Mouse (Mus musculus) ovary, postnatal 10 days (tissue): Measurements from ENCODE around the gene A630089N07Rik.
"Not testable (repeated sequence)": the region's sequence is repeated elsewhere in the genome, so short reads cannot be mapped to it uniquely, and the experiment has no call there.

Experiments used
- DNase-seq: peaks from one replicate; pipeline ENCODE4 v3.0.0; 2022; ENCODE audit warnings: low spot score

The A630089N07Rik gene

DNA sequence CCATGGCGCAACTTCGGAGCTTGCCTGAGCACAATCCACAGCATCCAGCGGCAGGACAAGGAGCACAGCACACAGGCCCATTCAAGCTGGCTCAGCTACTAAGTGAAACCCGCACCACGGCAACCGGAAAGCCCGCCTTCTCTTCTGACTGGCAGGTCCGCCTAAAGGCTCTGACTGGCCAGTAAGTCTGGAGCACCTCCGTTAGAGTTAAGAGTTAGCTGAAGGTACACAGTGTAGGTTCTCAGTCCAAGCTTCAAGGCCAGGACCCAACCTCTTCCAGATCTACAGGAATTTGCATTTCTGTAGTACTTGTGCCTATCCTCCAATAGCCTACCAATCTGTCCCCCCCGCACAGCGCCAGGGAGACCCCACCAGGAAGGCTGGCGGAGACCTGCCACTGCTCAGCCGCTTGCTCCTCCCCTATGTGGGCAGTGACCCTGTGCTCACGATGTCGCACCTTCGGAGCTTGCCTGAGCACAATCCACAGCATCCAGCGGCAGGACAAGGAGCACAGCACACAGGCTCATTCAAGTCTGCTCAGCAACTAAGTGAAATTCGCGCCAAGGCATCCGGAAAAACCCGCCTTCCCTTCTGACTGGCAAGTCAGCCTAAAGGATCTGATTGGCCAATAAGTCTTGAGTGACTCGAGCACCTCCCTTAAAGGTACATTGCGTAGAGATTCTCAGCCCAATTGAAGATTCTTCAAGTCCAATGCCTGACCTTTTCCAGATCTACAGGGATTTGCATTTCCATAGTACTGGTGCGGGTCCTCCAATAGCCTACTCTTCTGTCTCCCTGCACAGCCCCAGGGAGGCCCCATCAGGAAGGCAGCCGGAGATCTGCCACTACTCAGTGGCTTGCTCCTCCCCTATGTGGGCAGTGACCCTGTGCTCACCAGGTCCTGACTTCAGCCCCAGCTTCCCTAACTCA is at the start of gene A630089N07Rik:
A630089N07Rik (minus strand) TSS at position 562 of the 930 bp plus-strand sequence.
- peak; percentile 45 for DNase-seq

DNA sequence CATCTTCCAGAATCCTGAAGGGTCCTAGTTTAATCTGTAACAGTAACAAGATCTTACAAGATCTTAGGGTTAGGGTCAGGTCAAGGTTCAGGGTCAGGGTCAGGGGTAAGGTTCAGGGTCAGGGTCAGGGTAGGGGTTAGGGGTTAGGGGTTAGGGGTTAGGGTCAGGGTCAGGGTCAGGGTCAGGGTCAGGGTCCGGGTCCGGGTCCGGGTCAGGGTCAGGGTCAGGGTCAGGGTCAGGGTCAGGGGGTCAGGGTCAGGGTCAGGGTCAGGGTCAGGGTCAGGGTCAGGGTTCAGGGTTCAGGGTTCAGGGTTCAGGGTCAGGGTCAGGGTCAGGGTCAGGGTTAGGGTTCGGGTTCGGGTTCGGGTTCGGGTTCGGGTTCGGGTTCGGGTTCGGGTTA is 24.9 kb upstream of the A630089N07Rik start:
- DNase-seq = no peak

DNA sequence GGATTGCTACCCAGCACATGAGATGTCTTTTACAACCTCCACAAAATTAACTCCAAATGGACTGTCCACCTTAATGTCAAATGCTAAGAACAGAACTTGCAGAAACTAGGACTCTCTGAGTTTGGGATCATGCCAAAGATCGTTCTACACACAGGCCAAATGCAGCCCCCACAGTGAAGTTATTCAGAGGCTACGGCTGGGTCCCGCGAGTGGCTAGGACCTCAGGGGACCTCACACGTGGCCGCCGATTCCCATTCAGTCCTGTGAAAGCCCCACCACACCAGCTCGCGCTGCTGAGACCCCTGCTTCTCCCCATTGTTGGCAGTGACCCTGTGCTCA is 731 bp downstream of the A630089N07Rik start:
- DNase-seq = not testable (repeated sequence)

DNA sequence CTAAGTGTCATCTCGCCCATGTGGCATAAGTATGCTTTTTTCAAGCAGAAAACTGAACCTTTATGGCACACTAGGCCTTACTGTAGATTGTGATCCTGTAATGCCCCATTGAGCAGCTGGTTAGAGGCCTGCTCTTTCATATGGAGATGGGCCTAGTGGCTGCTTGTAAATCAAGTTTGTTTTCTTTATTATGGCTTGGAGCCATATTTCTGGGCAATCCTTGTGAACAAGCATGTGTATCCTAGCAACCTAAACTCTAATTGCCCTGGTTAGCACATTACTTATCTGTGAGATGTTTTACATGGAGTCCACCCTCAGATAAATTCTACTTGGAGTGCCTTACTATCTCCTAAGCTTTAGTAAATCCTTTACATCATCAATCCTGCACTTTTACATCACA is 1.1 kb downstream of the A630089N07Rik start:
- DNase-seq = not testable (repeated sequence)

DNA sequence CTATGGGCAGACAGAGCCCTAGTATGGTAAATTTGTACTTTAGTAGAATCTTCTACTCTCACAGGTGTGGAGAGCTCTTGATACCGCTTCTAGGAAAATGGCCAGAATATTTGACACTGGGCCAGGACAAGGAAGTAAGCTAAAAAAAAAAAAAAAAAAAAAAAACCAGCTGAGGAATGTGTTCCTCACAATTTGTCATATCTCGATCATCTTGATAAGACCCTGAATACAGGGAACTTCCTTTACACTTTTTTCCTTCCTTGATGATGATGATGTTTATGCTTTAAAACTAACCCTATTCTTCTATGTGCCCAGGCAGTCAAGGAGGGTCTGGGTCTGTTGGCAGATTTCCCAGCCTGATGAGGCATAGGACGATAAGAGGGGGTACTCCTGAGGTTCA is 2.9 kb downstream of the A630089N07Rik start:
- DNase-seq = not testable (repeated sequence)

DNA sequence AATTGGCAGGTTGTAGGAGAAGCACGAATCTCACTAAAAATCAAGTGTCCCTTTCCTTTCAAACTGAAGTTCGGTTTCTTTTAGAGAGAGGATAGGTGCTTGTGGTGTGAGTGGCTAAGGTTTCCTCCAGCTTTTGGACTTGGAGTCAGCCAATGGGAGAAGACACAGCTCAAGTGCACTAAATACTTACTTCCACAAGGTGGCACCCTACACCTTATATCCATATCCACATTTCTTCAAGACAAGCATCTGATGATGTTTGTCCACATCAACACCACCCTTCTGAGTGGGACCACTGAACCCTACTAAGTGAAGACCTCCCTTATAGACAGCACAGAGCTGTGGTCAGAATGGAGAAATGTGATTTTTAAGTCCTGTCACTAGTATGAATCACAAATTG is 40.6 kb downstream of the A630089N07Rik start:
- DNase-seq = no peak

DNA sequence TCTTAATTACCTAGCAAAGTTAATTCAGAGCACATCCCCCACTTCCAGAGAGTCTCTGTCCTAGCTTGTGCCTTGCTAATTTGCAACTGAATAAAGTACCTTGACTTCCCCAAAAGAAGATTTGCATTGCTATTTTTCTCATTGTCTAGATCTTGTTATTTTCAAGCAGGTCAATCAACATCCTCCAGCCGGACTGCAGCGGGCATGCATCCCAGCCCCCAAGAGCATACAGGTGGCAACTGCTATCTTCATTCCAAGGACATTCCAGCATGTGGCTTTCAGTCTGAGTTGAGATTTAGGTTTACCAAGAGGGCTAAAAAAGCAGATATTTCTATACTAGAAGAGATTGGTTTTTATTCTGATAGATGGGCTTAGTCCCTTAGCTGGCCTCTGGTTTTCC is 47.3 kb downstream of the A630089N07Rik start:
- DNase-seq = not testable (repeated sequence)

DNA sequence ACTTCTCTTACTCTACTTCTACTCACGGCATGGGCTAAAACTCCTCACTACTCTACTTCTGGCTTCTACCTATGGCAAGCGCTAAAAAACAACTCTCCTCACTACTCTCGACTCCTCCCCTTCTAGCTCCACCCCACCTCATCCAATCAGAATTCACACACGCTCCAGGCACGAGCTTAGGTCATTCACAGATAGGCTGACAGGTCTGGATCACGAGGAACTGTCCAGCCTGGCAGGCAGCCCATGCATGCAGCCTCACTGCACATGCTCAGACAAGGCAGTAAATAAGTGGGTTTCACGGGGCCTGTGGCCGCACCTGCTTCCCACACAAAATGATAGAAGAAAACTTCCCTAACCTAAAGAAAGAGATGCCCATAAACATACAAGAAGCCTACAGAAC is 56.1 kb downstream of the A630089N07Rik start:
- not testable (repeated sequence) for DNase-seq

DNA sequence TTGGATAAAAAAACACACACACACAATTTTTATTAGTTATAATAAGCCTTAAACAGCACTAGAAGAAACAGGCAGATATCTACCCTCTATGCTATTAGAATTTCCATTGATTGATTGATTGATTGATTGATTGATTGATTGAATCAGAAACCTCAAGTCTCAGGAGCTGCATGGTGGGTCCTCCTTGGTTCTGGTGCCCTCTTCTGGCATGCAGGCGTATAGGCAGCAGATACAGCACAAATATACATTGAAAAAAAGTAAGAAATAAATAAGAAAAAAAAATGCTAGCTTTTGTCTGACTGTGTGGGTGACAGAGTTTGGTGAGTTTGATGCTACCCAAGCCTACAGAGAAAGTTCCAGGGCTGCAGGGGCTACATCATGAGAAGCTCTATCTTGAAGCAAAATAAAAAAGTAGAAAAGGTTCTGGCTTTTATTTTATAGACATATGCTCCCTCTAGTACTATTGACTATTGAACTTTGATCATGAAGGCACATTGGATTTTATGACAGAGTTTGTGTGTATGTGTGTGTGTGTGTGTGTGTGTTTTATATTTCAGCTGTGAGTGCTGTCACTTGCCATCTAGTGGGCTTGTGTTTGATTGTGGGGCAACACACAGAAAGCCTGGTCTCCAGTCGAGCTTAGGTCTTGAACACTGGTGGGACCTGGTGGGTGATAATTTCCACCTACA is 59.4 kb downstream of the A630089N07Rik start:
- DNase-seq = no peak

DNA sequence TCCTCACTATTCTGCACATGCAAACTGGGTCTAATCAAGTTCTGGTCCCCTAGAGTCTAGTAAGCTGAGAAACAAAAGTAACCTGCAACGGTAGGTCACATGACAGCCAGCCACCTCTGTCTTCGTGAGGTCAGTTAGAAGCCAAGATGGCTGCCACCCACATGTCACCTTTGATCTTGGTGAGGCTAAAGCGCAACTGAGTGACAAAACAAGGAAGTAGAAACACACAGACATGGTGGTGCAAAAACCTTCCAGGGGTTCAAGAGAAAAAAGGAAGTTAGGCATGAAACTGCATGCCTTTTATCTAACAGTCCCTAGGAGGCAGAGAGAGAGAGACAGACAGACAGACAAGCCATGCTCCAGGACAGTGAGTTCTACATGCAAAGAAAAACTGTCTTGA is 60.2 kb downstream of the A630089N07Rik start:
- no peak for DNase-seq

DNA sequence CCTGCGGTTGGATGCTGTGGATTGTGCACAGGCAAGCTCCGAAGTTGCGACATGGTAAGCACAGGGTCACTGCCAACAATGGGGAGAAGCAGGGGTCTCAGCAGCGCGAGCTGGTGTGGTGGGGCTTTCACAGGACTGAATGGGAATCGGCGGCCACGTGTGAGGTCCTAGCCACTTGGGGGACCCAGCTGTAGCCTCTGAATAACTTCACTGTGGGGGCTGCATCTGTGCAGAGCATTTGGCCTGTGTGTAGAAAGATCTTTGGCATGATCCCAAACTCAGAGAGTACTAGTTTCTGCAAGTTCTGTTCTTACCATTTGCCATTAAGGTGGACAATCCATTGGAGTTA is 84.9 kb downstream of the A630089N07Rik start:
- DNase-seq = not testable (repeated sequence)

DNA sequence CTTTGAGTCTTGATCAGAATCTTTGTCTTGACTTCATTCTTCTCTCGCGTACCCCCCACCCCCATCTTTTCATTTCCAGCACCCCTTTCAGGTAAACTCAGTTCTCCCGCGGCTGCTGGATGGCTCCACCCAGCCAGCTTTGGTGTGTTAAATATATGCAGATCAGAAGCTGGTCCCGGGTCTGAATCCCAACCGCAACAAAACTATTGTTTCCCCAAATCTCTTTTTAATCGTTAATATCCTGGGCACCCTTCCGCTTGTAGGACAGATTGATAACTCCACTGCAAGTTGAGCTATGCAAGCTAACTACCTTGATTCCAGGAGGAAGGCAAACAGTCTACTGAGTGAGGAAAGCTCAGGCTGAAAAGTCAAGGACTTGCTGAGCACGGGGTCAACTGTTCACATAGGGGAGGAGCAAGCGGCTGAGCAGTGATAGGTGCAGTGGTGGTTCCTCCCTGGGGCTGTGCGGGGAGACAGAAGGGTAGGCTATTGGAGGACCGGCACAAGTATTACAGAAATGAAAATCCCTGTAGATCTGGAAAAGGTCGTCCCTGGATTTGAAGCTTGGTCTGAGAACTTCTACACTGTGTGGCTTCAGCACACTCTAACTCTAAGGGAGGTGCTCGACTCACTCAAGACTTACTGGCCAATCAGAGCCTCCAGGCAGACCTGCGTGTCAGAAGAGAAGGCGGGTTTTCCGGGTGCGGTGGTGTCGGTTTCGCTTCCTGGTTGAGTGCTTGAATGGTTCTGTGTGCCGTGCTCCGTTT is 85.5 kb downstream of the A630089N07Rik start, which contains the start of gene B230307C23Rik:
B230307C23Rik (plus strand) TSS at position 700 of the 767 bp plus-strand sequence.
- peak; percentile 40 for DNase-seq

DNA sequence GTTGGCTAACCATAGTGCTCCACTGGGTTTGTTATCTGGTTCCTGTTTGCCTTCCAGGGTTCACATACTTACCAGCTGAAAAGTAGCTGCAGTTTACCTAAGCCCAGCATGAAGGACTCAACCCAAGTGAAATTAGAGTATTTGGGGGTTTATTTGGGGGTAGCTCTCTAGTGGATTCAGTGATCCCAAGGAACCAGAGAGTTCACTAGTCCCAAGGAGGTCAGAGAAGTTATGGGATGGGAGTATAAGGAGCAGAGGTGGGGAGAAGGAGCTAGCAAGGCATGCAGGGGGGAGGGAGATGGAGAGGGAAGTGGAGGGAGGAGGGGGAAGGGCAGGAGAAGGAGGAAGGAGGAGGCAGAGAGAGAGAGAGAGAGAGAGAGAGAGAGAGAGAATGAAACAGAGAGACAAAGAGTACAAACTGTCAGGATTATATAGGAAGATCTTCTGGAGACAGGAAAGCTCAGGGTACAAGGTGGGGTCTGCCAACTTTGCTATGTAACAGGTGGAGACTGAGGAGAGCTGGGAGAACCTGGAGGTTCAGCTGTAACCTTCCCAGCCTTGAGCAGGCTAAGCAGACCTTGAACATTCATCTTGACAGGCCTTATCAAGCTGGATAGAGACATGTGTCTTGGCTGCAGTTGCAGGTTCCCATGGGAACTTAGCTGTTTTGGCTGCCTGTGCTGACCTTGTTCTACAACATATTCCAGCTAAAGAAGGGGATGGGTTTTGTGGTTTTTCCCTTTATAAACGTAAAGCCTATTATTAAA is 86.2 kb downstream of the A630089N07Rik start:
- DNase-seq = no peak

DNA sequence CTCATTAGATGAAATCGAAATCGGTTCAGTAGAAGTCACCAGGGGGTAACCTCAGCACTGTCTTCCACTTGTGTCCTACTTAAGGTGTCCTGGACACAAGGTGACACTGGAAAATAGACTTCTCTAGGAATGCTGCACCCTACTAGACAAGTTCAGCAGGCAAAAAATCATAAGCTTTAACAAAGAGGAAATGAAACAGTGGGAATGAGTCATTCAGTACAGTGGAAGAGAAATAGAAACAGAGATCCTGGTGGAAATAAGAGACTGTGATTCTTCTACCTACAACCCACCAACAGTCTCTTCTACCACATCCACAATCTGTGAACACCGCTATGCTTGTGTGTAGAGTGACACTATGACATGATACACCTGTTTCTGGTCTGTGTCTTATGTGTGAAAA is 89.8 kb downstream of the A630089N07Rik start:
- DNase-seq = not testable (repeated sequence)

DNA sequence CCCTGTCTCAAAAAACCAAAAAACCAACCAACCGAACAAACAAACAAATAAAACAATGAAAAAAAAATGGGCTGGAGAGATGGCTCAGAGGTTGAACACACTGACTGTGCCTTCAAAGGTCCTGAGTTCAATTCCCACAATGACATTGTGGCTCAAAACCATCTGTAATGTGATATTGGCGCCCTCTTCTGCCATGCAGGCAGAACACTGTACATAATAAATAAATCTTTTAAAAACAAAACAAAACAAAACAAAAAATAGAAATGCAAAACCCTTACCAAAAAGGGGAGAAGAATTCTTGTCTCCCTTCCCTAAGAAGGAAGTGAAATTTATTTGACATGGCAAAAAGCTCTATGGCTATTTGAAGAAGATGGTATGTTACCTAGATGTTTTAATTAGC is 90.7 kb downstream of the A630089N07Rik start:
- no peak for DNase-seq

DNA sequence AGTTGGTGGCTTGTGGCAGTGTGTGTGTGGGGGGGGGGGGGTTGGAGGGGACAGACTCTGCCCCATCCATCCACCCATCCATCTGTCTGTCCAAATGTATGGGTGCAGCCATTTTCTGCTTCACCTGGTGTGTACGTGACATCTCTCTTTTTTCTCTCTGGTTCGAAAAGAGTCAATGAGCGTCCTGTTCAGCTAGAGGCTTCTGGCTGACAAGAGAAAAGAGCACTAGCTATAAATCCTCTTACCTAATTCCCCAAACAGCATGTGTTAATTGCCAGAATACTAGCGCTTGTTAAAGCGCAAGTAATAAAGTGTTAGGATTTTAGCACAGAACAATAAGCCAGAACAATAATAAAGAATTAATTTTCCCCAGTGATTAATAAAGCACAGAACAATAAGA is 97.7 kb downstream of the A630089N07Rik start:
- no peak for DNase-seq

DNA sequence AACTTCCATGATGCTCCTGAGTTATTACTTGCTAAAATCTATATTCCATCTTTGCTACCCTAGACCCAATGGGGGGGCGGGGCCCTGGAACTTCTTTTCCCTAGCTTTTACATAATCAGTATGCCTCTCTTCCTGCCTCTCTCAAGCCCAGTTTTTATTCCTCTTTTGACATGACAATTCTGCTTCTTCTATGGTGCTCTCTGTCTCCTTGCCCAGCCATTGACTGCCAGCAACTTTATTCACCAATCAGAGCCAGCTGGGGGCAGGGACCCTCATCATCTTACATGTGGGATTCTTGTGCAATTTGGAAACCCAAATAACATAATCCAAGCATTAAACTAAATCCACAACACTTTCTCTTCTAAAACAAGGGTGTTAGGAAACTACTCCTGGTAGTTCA is 100.9 kb downstream of the A630089N07Rik start:
- DNase-seq = no peak

DNA sequence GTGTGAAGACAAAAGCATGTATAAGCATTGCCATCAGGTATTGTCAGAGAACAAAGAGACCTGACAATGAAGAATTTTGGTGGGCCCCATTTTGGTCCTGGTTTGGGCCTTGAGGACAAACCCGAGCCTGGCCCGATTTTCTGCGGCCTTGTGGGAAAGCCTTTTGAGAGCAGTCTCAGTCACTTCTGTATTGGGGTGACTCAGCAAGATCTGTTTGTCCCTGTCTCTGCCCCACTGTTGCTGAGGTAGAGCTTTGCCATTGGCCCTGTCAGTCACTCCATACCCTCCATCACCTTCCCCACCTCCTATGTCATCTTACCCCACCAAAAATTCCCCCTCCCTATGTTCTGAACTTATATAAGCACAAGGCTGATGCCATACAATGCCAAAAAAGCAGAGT is 104.5 kb downstream of the A630089N07Rik start:
- DNase-seq = no peak

DNA sequence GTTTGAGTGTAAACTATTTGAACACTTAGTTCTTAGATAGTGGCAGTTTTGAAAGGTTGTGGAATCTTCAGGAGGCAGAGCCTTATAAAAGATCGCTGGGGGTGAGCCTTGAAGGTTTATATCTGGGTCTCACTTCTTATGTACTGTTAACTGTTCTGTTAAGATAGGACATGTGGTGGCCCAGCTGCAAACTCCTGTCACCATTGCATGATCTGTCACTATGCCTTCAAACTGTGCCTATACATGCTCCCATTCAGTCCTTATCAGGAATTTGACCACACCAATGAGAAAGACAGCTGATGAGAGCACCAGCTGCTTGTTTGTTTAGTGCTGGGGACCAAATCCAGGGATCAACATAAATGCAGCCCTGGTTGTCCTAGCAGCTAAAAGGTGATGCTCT is 105.0 kb downstream of the A630089N07Rik start:
- no peak for DNase-seq

DNA sequence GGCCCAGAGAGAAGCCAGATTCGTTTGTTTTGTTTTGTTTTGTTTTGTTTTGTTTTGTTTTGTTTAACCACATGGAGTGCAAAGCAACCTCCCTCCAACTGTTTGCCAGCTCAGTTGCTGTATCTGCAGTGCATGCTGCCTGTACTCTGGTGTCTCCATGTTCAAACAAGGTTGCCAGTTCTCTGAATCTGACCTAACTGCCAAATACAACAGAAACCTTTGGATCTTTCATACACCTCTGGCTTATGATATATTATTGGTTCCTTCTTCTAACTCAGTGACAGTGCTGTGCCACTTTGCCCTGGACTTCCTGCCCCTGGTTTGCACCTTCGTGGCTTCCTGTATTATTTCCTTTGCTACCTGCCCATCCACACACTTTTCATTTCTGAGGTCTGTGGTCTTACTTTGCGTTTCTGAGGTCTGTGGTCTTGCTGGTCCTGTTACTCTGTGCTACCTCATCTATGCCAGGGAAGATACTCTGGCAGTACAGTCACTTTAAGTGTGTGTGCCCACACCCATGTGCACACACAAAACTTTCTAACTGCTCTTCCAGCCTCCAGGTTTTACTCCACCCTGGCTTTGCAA is 118.2 kb downstream of the A630089N07Rik start:
- no peak for DNase-seq
